Mouse (Mus musculus) liver, adult 2 months (tissue): Measurements from ENCODE around the gene Magi2.

Experiments used
- CTCF ChIP-seq: fragments of 200-500 bp; IDR thresholded peaks from 2 replicates; pipeline ENCODE4 v1.5.1; 2011; ENCODE audit warnings: low read depth, low read length, control low read depth
- POLR2A ChIP-seq: fragments of 200-500 bp; IDR thresholded peaks from 2 replicates; pipeline ENCODE4 v1.6.1; 2011; ENCODE audit warnings: low read length, control low read depth; ENCODE audit not compliant: insufficient read depth; ENCODE audit errors: extremely low read depth

GRCm38 (mm10) chr5:19227281-19227680 is 445 bp downstream of the Magi2 start:
- TF ChIP-seq CTCF (no peak), POLR2A (no peak)
